Mouse (Mus musculus) megakaryocyte, embryonic 14.5 days (primary cell): ENCODE data around the gene Bbs12.

Experiments
- FLI1 ChIP-seq: IDR thresholded peaks from 2 replicates; pipeline ENCODE4 v1.6.1; 2012; ENCODE audit warnings: low read length, inconsistent platforms, mixed read lengths
- GATA1 ChIP-seq: IDR thresholded peaks from 3 replicates; pipeline ENCODE4 v1.6.1; 2012; ENCODE audit warnings: mixed read lengths, low read length, inconsistent platforms, borderline replicate concordance

GRCm38 (mm10) chr3:37326627-37327026, 14.3 kb downstream of the Bbs12 start:
- TF ChIP-seq GATA1 (no peak), FLI1 (no peak)
